Mouse (Mus musculus): ENCODE data around the gene Nxf1.

GRCm38 (mm10) chr19:8711506-8711905 lies 45.4 kb upstream of the Nxf1 start:
- no peak for TF ChIP-seq POLR2A (IDR thresholded peaks at IDR 0.05; ENCODE audit: control insufficient read depth, extremely low read depth, insufficient read depth, low read length, poor library complexity)
- TF ChIP-seq CTCF (IDR thresholded peaks at IDR 0.05; ENCODE audit: borderline replicate concordance, control insufficient read depth, extremely low read depth, insufficient read depth, low read length, poor library complexity) = no peak
